Mouse (Mus musculus) midbrain, embryonic 13.5 days (tissue): Measurements from ENCODE around the gene Acp7. TPM values are rescaled to one million over a fixed set of nuclear protein-coding genes. Genes with fewer than 3 reads are reported as not detected.

ENCODE experiments used
- ATAC-seq: fragments of 200-750 bp; cut with Nextera tagmentation; 2 replicates; pipeline ENCODE4 v1.8.0; 2017; ENCODE audit warnings: mild to moderate bottlenecking, moderate TSS enrichment, moderate library complexity
- H3K27ac ChIP-seq: fragments of 300-500 bp; sonication (generic); 2 replicates; pipeline ENCODE4 v1.5.1; 2015; ENCODE audit warnings: inconsistent platforms, mild to moderate bottlenecking, moderate library complexity
- H3K27me3 ChIP-seq: fragments of 300-500 bp; sonication (generic); 2 replicates; pipeline ENCODE4 v1.6.1; 2015; ENCODE audit warnings: mild to moderate bottlenecking, inconsistent platforms
- H3K36me3 ChIP-seq: fragments of 300-500 bp; sonication (generic); 2 replicates; pipeline ENCODE4 v1.6.1; 2015; ENCODE audit warnings: mild to moderate bottlenecking, inconsistent platforms
- H3K4me1 ChIP-seq: fragments of 300-500 bp; sonication (generic); replicated peaks from 2 replicates; pipeline ENCODE4 v1.6.1; 2015; ENCODE audit warnings: inconsistent platforms
- H3K4me2 ChIP-seq: fragments of 300-500 bp; sonication (generic); replicated peaks from 2 replicates; pipeline ENCODE4 v1.6.1; 2015; ENCODE audit warnings: moderate library complexity, mild to moderate bottlenecking, inconsistent platforms
- H3K4me3 ChIP-seq: fragments of 300-500 bp; sonication (generic); replicated peaks from 2 replicates; pipeline ENCODE4 v1.5.1; 2015; ENCODE audit warnings: mild to moderate bottlenecking, inconsistent platforms
- H3K9ac ChIP-seq: fragments of 300-500 bp; sonication (generic); replicated peaks from 2 replicates; pipeline ENCODE4 v1.6.1; 2015; ENCODE audit warnings: mild to moderate bottlenecking, inconsistent platforms
- H3K9me3 ChIP-seq: fragments of 300-500 bp; sonication (generic); 2 replicates; pipeline ENCODE4 v1.6.1; 2016; ENCODE audit warnings: mild to moderate bottlenecking, inconsistent platforms
- WGBS: fragments of 180-500 bp; shearing (Covaris S2); methylation state at CpG from one replicate; pipeline ENCODE4 v1.1.7; 2015; 5-methylcytosine and 5-hydroxymethylcytosine counted together
- polyA plus RNA-seq: library from polyadenylated mRNA; unstranded; fragments of >200 nt; fragmentation: Nextera tagmentation; extraction: Ambion mirVana; gene quantifications from 2 replicates; pipeline ENCODE4 v1.2.1, GENCODE M21; 2015

Gene Acp7
- polyA plus RNA-seq, 1 experiment from 2014 or later: not detected

GRCm38 (mm10) chr7:28597642-28598446 lies 33.3 kb downstream of the Acp7 start, which contains the start of the genes Samd4b and Pak4:
Gene Samd4b, minus strand, starts transcription at chr7:28598144.
Gene Pak4, minus strand, starts transcription at chr7:28598185.
- under 1% methylated on average over 66 of the region's 66 CpGs for WGBS
- H3K4me2 ChIP-seq: peak within 1 kb of the TSS; percentile 76

GRCm38 (mm10) chr7:28597277-28597570 lies 33.9 kb downstream of the Acp7 start:
- H3K4me3 ChIP-seq: peak overlapping the region; percentile 62
- H3K27ac ChIP-seq: peak overlapping the region; percentile 48
- H3K4me2 ChIP-seq: peak overlapping the region; percentile 76
- H3K9me3 ChIP-seq: no peaks in the 10 kb centered on the region
- no peaks in the 10 kb centered on the region for H3K27me3 ChIP-seq
- ATAC-seq: peak; percentile 22
- peak overlapping the region; percentile 77 for H3K9ac ChIP-seq
- no peaks in the 10 kb centered on the region for H3K36me3 ChIP-seq
- WGBS: 14% methylated on average over 9 of the region's 9 CpGs
- peaks cover 49% of the 10 kb centered on the region for H3K4me1 ChIP-seq

More at GRCm38 (mm10) chr7:28597642-28598446, 33.3 kb downstream of the Acp7 start, which contains the start of the genes Samd4b and Pak4:
- Histone ChIP-seq H3K27me3 (no peaks in the 10 kb centered on the region), H3K36me3 (no peaks in the 10 kb centered on the region), H3K4me1 (peaks cover 45% of the 10 kb centered on the region), H3K9ac (peak within 1 kb of the TSS; percentile 77), H3K4me3 (peak within 1 kb of the TSS; percentile 62), H3K9me3 (no peaks in the 10 kb centered on the region), H3K27ac (peak within 1 kb of the TSS; percentile 85)
- peak; percentile 94 for ATAC-seq

GRCm38 (mm10) chr7:28596436-28597276 lies 34.5 kb downstream of the Acp7 start:
- Histone ChIP-seq H3K4me1 (peaks cover 51% of the 10 kb centered on the region), H3K27me3 (no peaks in the 10 kb centered on the region), H3K36me3 (no peaks in the 10 kb centered on the region), H3K9me3 (no peaks in the 10 kb centered on the region), H3K9ac (peak overlapping the region; percentile 77), H3K4me3 (peak overlapping the region; percentile 62), H3K27ac (peak overlapping the region; percentile 48), H3K4me2 (peak overlapping the region; percentile 76)
- ATAC-seq: peak; percentile 1; the same call in 1 of the 2 replicates
- WGBS: 41% methylated on average over 20 of the region's 20 CpGs

GRCm38 (mm10) chr7:28595751-28596435 lies 35.2 kb downstream of the Acp7 start:
- no peaks in the 10 kb centered on the region for H3K9me3 ChIP-seq
- 85% methylated on average over 8 of the region's 8 CpGs for WGBS
- peak overlapping the region; percentile 77; the same call in 1 of the 2 replicates for H3K9ac ChIP-seq
- ATAC-seq: no peak
- no peak overlapping the region for H3K27ac ChIP-seq
- H3K4me3 ChIP-seq: peak overlapping the region; percentile 62; the same call in 1 of the 2 replicates
- peak overlapping the region; percentile 76 for H3K4me2 ChIP-seq
- peaks cover 51% of the 10 kb centered on the region for H3K4me1 ChIP-seq
- H3K27me3 ChIP-seq: no peaks in the 10 kb centered on the region
- H3K36me3 ChIP-seq: no peaks in the 10 kb centered on the region

- WGBS: 67% methylated on average over 14 of the region's 14 CpGs
Measured at GRCm38 (mm10) chr7:28593206-28594111, 37.7 kb downstream of the Acp7 start.

GRCm38 (mm10) chr7:28591862-28592261 lies 39.3 kb downstream of the Acp7 start:
- ATAC-seq: no peak
- Histone ChIP-seq H3K9ac (no peak overlapping the region), H3K36me3 (no peaks in the 10 kb centered on the region), H3K27ac (no peak overlapping the region), H3K4me2 (no peak overlapping the region), H3K27me3 (no peaks in the 10 kb centered on the region), H3K4me3 (no peak overlapping the region), H3K4me1 (peaks cover 59% of the 10 kb centered on the region), H3K9me3 (no peaks in the 10 kb centered on the region)
- WGBS: 75% methylated on average over 1 of the region's 1 CpGs

More at GRCm38 (mm10) chr7:28593206-28594111, 37.7 kb downstream of the Acp7 start:
- Histone ChIP-seq H3K4me2 (no peak overlapping the region), H3K9ac (peak overlapping the region; percentile 17), H3K36me3 (no peaks in the 10 kb centered on the region), H3K4me1 (peaks cover 51% of the 10 kb centered on the region), H3K27me3 (no peaks in the 10 kb centered on the region), H3K4me3 (no peak overlapping the region), H3K9me3 (no peaks in the 10 kb centered on the region), H3K27ac (no peak overlapping the region)
- no peak for ATAC-seq

- Histone ChIP-seq H3K27ac (no peak overlapping the region), H3K4me3 (no peak overlapping the region), H3K4me1 (peaks cover 48% of the 10 kb centered on the region), H3K9me3 (no peaks in the 10 kb centered on the region), H3K27me3 (no peaks in the 10 kb centered on the region), H3K36me3 (no peaks in the 10 kb centered on the region), H3K9ac (no peak overlapping the region), H3K4me2 (no peak overlapping the region)
- no peak for ATAC-seq
Measured at GRCm38 (mm10) chr7:28587644-28588043, 43.5 kb downstream of the Acp7 start.

GRCm38 (mm10) chr7:28586663-28587411 lies 44.3 kb downstream of the Acp7 start:
- Histone ChIP-seq H3K27me3 (no peaks in the 10 kb centered on the region), H3K9me3 (no peaks in the 10 kb centered on the region), H3K27ac (0 out of 2 replicates have a peak overlapping the region, but pooled peaks have one; percentile 26), H3K9ac (0 out of 2 replicates have a peak overlapping the region, but pooled peaks have one; percentile 5), H3K36me3 (no peaks in the 10 kb centered on the region), H3K4me2 (no peak overlapping the region), H3K4me3 (no peak overlapping the region), H3K4me1 (peaks cover 45% of the 10 kb centered on the region)
- ATAC-seq: 0 out of 2 replicates have a peak, but pooled peaks have one; percentile 24
- WGBS: 71% methylated on average over 6 of the region's 6 CpGs

- Histone ChIP-seq H3K27me3 (no peaks in the 10 kb centered on the region), H3K4me3 (no peak overlapping the region), H3K9me3 (no peaks in the 10 kb centered on the region), H3K4me2 (no peak overlapping the region), H3K9ac (no peak overlapping the region), H3K36me3 (no peaks in the 10 kb centered on the region), H3K4me1 (peaks cover 39% of the 10 kb centered on the region), H3K27ac (no peak overlapping the region)
- no peak for ATAC-seq
- 87% methylated on average over 6 of the region's 6 CpGs for WGBS
Measured at GRCm38 (mm10) chr7:28585001-28585400, 46.1 kb downstream of the Acp7 start.

- no peak overlapping the region for H3K4me3 ChIP-seq
- H3K27ac ChIP-seq: no peak overlapping the region
- no peaks in the 10 kb centered on the region for H3K36me3 ChIP-seq
- no peak overlapping the region for H3K4me2 ChIP-seq
- H3K9me3 ChIP-seq: no peaks in the 10 kb centered on the region
- no peaks in the 10 kb centered on the region for H3K27me3 ChIP-seq
- WGBS: 83% methylated on average over 4 of the region's 4 CpGs
- no peak for ATAC-seq
- H3K9ac ChIP-seq: no peak overlapping the region
- peaks cover 45% of the 10 kb centered on the region for H3K4me1 ChIP-seq
Measured at GRCm38 (mm10) chr7:28584468-28584867, 46.7 kb downstream of the Acp7 start.
